Mouse (Mus musculus): ENCODE results near the gene Slc26a8. TPM values are rescaled to one million over a fixed set of nuclear protein-coding genes. Genes with fewer than 3 reads are reported as not detected.

The Slc26a8 gene
- polyA plus RNA-seq, 1 experiment: not detected

GRCm38 (mm10) chr17:28628248-28629124, 61.5 kb downstream of the Slc26a8 start:
- no peak overlapping the region for H3K4me2 ChIP-seq (ENCODE audit: low read depth)
- TF ChIP-seq MYOD1 (IDR thresholded peaks at IDR 0.05; ENCODE audit: control insufficient read depth in 1 of 3, insufficient read length in 2 of 3, low read depth in 2 of 3) (no peak), MAX (IDR thresholded peaks at IDR 0.05; ENCODE audit: low read depth) (no peak), CEBPB (IDR thresholded peaks at IDR 0.05; ENCODE audit: insufficient read depth, poor library complexity, severe bottlenecking) (no peak), POLR2AphosphoS2 (IDR thresholded peaks at IDR 0.05; ENCODE audit: insufficient read length, low read depth) (no peak), POLR2A (IDR thresholded peaks at IDR 0.05; ENCODE audit: insufficient read length, low read depth) (no peak), MYOG (IDR thresholded peaks at IDR 0.05; ENCODE audit: control insufficient read depth in 1 of 3, insufficient read depth in 1 of 3, insufficient read length in 2 of 3, low read depth in 2 of 3) (no peak), USF1 (IDR thresholded peaks at IDR 0.05; ENCODE audit: low read depth) (no peak), E2F4 (IDR thresholded peaks at IDR 0.05; ENCODE audit: insufficient read depth) (no peak), SRF (IDR thresholded peaks at IDR 0.05; ENCODE audit: control insufficient read depth, insufficient read length, low read depth) (no peak), TCF12 (IDR thresholded peaks at IDR 0.05; ENCODE audit: insufficient read depth, poor library complexity, severe bottlenecking) (no peak), REST (IDR thresholded peaks at IDR 0.05; ENCODE audit: insufficient read depth, insufficient read length) (no peak), TCF3 (IDR thresholded peaks at IDR 0.05; ENCODE audit: insufficient read length, low read depth) (no peak)
- no peaks in the 10 kb centered on the region for H3K36me3 ChIP-seq (ENCODE audit: control insufficient read depth, insufficient read depth)
- H3K4me3 ChIP-seq: no peak overlapping the region
- no peak overlapping the region for H3ac ChIP-seq (ENCODE audit: control insufficient read depth, insufficient read length)
- H3K27me3 ChIP-seq (ENCODE audit: control insufficient read depth, insufficient read depth, insufficient read length): peaks cover 12% of the 10 kb centered on the region
- H3K79me2 ChIP-seq (ENCODE audit: control insufficient read depth, insufficient read depth): no peaks in the 10 kb centered on the region

GRCm38 (mm10) chr17:28626937-28627336, 63.1 kb downstream of the Slc26a8 start:
- Histone ChIP-seq H3K27me3 (ENCODE audit: control insufficient read depth, insufficient read depth, insufficient read length) (no peaks in the 10 kb centered on the region), H3K36me3 (ENCODE audit: control insufficient read depth, insufficient read depth) (no peaks in the 10 kb centered on the region), H3K79me2 (ENCODE audit: control insufficient read depth, insufficient read depth) (peaks cover under 1% of the 10 kb centered on the region), H3K4me2 (ENCODE audit: low read depth) (no peak overlapping the region), H3K4me3 (no peak overlapping the region), H3ac (ENCODE audit: control insufficient read depth, insufficient read length) (no peak overlapping the region)
- TF ChIP-seq TCF3 (IDR thresholded peaks at IDR 0.05; ENCODE audit: insufficient read length, low read depth) (no peak), REST (IDR thresholded peaks at IDR 0.05; ENCODE audit: insufficient read depth, insufficient read length) (no peak), POLR2AphosphoS2 (IDR thresholded peaks at IDR 0.05; ENCODE audit: insufficient read length, low read depth) (no peak), MYOG (IDR thresholded peaks at IDR 0.05; ENCODE audit: control insufficient read depth in 1 of 3, insufficient read depth in 1 of 3, insufficient read length in 2 of 3, low read depth in 2 of 3) (no peak), USF1 (IDR thresholded peaks at IDR 0.05; ENCODE audit: low read depth) (no peak), SRF (IDR thresholded peaks at IDR 0.05; ENCODE audit: control insufficient read depth, insufficient read length, low read depth) (no peak), MAX (IDR thresholded peaks at IDR 0.05; ENCODE audit: low read depth) (no peak)

GRCm38 (mm10) chr17:28625327-28625726, 64.7 kb downstream of the Slc26a8 start:
- Histone ChIP-seq H3K79me2 (ENCODE audit: control insufficient read depth, insufficient read depth) (peaks cover 16% of the 10 kb centered on the region), H3ac (ENCODE audit: control insufficient read depth, insufficient read length) (no peak overlapping the region), H3K27me3 (ENCODE audit: control insufficient read depth, insufficient read depth, insufficient read length) (no peaks in the 10 kb centered on the region), H3K4me2 (ENCODE audit: low read depth) (no peak overlapping the region), H3K36me3 (ENCODE audit: control insufficient read depth, insufficient read depth) (no peaks in the 10 kb centered on the region), H3K4me3 (no peak overlapping the region)
- no peak for TF ChIP-seq MYOD1 (IDR thresholded peaks at IDR 0.05; ENCODE audit: control insufficient read depth in 1 of 3, insufficient read length in 2 of 3, low read depth in 2 of 3)
- TF ChIP-seq MAX (IDR thresholded peaks at IDR 0.05; ENCODE audit: low read depth): no peak
- TF ChIP-seq CEBPB (IDR thresholded peaks at IDR 0.05; ENCODE audit: insufficient read depth, poor library complexity, severe bottlenecking): no peak
- no peak for TF ChIP-seq USF1 (IDR thresholded peaks at IDR 0.05; ENCODE audit: low read depth)

- Histone ChIP-seq H3K4me2 (ENCODE audit: low read depth) (no peak overlapping the region), H3K27me3 (ENCODE audit: control insufficient read depth, insufficient read depth, insufficient read length) (no peaks in the 10 kb centered on the region), H3K79me2 (ENCODE audit: control insufficient read depth, insufficient read depth) (peaks cover 21% of the 10 kb centered on the region), H3ac (ENCODE audit: control insufficient read depth, insufficient read length) (no peak overlapping the region), H3K4me3 (no peak overlapping the region), H3K36me3 (ENCODE audit: control insufficient read depth, insufficient read depth) (no peaks in the 10 kb centered on the region)
- TF ChIP-seq SRF (IDR thresholded peaks at IDR 0.05; ENCODE audit: control insufficient read depth, insufficient read length, low read depth): no peak
- TF ChIP-seq MYOG (IDR thresholded peaks at IDR 0.05; ENCODE audit: control insufficient read depth in 1 of 3, insufficient read depth in 1 of 3, insufficient read length in 2 of 3, low read depth in 2 of 3): no peak
- no peak for TF ChIP-seq TCF12 (IDR thresholded peaks at IDR 0.05; ENCODE audit: insufficient read depth, poor library complexity, severe bottlenecking)
- TF ChIP-seq MYOD1 (IDR thresholded peaks at IDR 0.05; ENCODE audit: control insufficient read depth in 1 of 3, insufficient read length in 2 of 3, low read depth in 2 of 3): no peak
- no peak for TF ChIP-seq POLR2AphosphoS2 (IDR thresholded peaks at IDR 0.05; ENCODE audit: insufficient read length, low read depth)
- TF ChIP-seq TCF3 (IDR thresholded peaks at IDR 0.05; ENCODE audit: insufficient read length, low read depth): no peak
- TF ChIP-seq CEBPB (IDR thresholded peaks at IDR 0.05; ENCODE audit: insufficient read depth, poor library complexity, severe bottlenecking): no peak
- TF ChIP-seq POLR2A (IDR thresholded peaks at IDR 0.05; ENCODE audit: insufficient read length, low read depth): no peak
- no peak for TF ChIP-seq MAX (IDR thresholded peaks at IDR 0.05; ENCODE audit: low read depth)
- TF ChIP-seq REST (IDR thresholded peaks at IDR 0.05; ENCODE audit: insufficient read depth, insufficient read length): no peak
These were observed 65.2 kb downstream of the Slc26a8 start for GRCm38 (mm10) chr17:28624841-28625240.

GRCm38 (mm10) chr17:28622300-28622759, 67.7 kb downstream of the Slc26a8 start, which contains the start of gene Srpk1:
TSS of gene Srpk1 (minus strand) at chr17:28622709.
- Histone ChIP-seq H3K4me2 (ENCODE audit: low read depth) (peak within 1 kb of the TSS; percentile 98), H3K36me3 (ENCODE audit: control insufficient read depth, insufficient read depth) (no peaks in the 10 kb centered on the region), H3K27me3 (ENCODE audit: control insufficient read depth, insufficient read depth, insufficient read length) (no peaks in the 10 kb centered on the region), H3ac (ENCODE audit: control insufficient read depth, insufficient read length) (peak within 1 kb of the TSS; percentile 84), H3K79me2 (ENCODE audit: control insufficient read depth, insufficient read depth) (peaks cover 46% of the 10 kb centered on the region), H3K4me3 (peak within 1 kb of the TSS; percentile 56)
- TF ChIP-seq USF1 (IDR thresholded peaks at IDR 0.05; ENCODE audit: low read depth) (no peak), CEBPB (IDR thresholded peaks at IDR 0.05; ENCODE audit: insufficient read depth, poor library complexity, severe bottlenecking) (no peak), MAX (IDR thresholded peaks at IDR 0.05; ENCODE audit: low read depth) (no peak), TCF12 (IDR thresholded peaks at IDR 0.05; ENCODE audit: insufficient read depth, poor library complexity, severe bottlenecking) (no peak), MYOD1 (IDR thresholded peaks at IDR 0.05; ENCODE audit: control insufficient read depth in 1 of 3, insufficient read length in 2 of 3, low read depth in 2 of 3) (peak in 2 of 3 experiments; percentile 68 to 77), REST (IDR thresholded peaks at IDR 0.05; ENCODE audit: insufficient read depth, insufficient read length) (no peak), SRF (IDR thresholded peaks at IDR 0.05; ENCODE audit: control insufficient read depth, insufficient read length, low read depth) (no peak), POLR2AphosphoS2 (IDR thresholded peaks at IDR 0.05; ENCODE audit: insufficient read length, low read depth) (peak; percentile 90), TCF3 (IDR thresholded peaks at IDR 0.05; ENCODE audit: insufficient read length, low read depth) (no peak), MYOG (IDR thresholded peaks at IDR 0.05; ENCODE audit: control insufficient read depth in 1 of 3, insufficient read depth in 1 of 3, insufficient read length in 2 of 3, low read depth in 2 of 3) (peak in 2 of 3 experiments; percentile 32 to 60), E2F4 (IDR thresholded peaks at IDR 0.05; ENCODE audit: insufficient read depth) (peak; percentile 15), POLR2A (IDR thresholded peaks at IDR 0.05; ENCODE audit: insufficient read length, low read depth) (peak; percentile 85)
